Mouse (Mus musculus) cerebellum, adult 9-11 months (tissue): ENCODE measurements around the gene Gm5269.

Experiments used
- DNase-seq: peaks from one replicate; pipeline ENCODE4 v3.0.0; 2022

The Gm5269 gene

GRCm38 (mm10) chr1:45890173-45890572, at the start of gene Gm5269:
TSS of gene Gm5269 (minus strand) at chr1:45890273.
- no peak for DNase-seq

- DNase-seq = no peak
Measured at GRCm38 (mm10) chr1:45931127-45931526, 41.1 kb upstream of the Gm5269 start.

- DNase-seq = no peak
Measured at GRCm38 (mm10) chr1:45926911-45927310, 36.8 kb upstream of the Gm5269 start.

- no peak for DNase-seq
Measured at GRCm38 (mm10) chr1:45926393-45926763, 36.3 kb upstream of the Gm5269 start, which contains the start of gene Slc40a1. TSS of gene Slc40a1 (minus strand) at chr1:45926523.

GRCm38 (mm10) chr1:45925500-45926392, 35.7 kb upstream of the Gm5269 start:
- DNase-seq = peak; percentile 27

- no peak for DNase-seq
Measured at GRCm38 (mm10) chr1:45925131-45925499, 35.0 kb upstream of the Gm5269 start.

GRCm38 (mm10) chr1:45924516-45924915, 34.4 kb upstream of the Gm5269 start:
- no peak for DNase-seq

GRCm38 (mm10) chr1:45923306-45923705, 33.2 kb upstream of the Gm5269 start:
- DNase-seq = no peak

- no peak for DNase-seq
Measured at GRCm38 (mm10) chr1:45920703-45921102, 30.6 kb upstream of the Gm5269 start.

GRCm38 (mm10) chr1:45919752-45920151, 29.7 kb upstream of the Gm5269 start:
- DNase-seq = no peak

GRCm38 (mm10) chr1:45917136-45917803, 27.2 kb upstream of the Gm5269 start:
- DNase-seq = no peak

- DNase-seq = no peak
Measured at GRCm38 (mm10) chr1:45916174-45916573, 26.1 kb upstream of the Gm5269 start.

- DNase-seq = no peak
Measured at GRCm38 (mm10) chr1:45914236-45914635, 24.2 kb upstream of the Gm5269 start.

GRCm38 (mm10) chr1:45905107-45905821, 15.2 kb upstream of the Gm5269 start:
- no peak for DNase-seq

- no peak for DNase-seq
Measured at GRCm38 (mm10) chr1:45904161-45904560, 14.1 kb upstream of the Gm5269 start.

GRCm38 (mm10) chr1:45898044-45898443, 8.0 kb upstream of the Gm5269 start:
- no peak for DNase-seq

GRCm38 (mm10) chr1:45894168-45894912, 4.3 kb upstream of the Gm5269 start:
- DNase-seq = no peak

GRCm38 (mm10) chr1:45891986-45892385, 1.9 kb upstream of the Gm5269 start:
- no peak for DNase-seq

- no peak for DNase-seq
Measured at GRCm38 (mm10) chr1:45886800-45887199, 3.3 kb downstream of the Gm5269 start.

GRCm38 (mm10) chr1:45883378-45883777, 6.7 kb downstream of the Gm5269 start:
- DNase-seq = no peak

- DNase-seq = no peak
Measured at GRCm38 (mm10) chr1:45882076-45882475, 8.0 kb downstream of the Gm5269 start.

- no peak for DNase-seq
Measured at GRCm38 (mm10) chr1:45881228-45881832, 8.7 kb downstream of the Gm5269 start.
